Comparison of ENCODE assay signal across 10 mouse cellular contexts in the genomic region with DNA sequence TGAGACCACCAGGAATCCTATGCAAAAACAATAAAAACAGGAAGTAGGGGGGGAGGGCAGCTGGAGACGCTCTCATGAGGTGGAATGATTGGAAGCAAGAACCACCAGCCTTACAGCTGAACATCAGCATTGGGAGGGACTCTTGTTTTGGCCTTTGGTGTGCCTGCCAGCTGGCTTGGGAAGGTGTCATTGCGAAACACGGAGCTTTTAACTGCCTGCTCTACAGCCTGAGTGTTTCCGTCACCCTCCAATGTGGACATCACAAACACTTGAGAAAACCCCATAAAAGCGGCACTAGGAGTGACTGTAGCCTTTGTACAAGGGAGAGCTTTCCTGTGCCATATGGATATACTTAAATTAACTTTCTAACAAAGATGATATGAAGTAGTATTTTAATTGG. TPM values are rescaled to one million over a fixed set of nuclear protein-coding genes. Genes with fewer than 3 reads are reported as not detected.
DNase-seq lines count a peak whose midpoint lies in the region; ATAC-seq and TF ChIP-seq lines count a peak whose summit lies in the region.
"Had no signal": no experiment of that assay in that cellular context is flagged by ENCODE, and none has a peak within 500 bp of the region (broad histone marks: within the 10 kb centered on the region; RNA-seq: fewer than 3 reads in every experiment).

No protein-coding gene starts in this region.

- peaks cover 25% of the 10 kb centered on the region for H3K4me1 ChIP-seq in kidney, embryonic 14.5 days (ENCODE audit: control insufficient read depth, insufficient read depth, low read length)
- H3K4me1 ChIP-seq in hindbrain, embryonic 14.5 days (replicated peaks; ENCODE audit: control insufficient read depth, insufficient read depth, low read length) = no peaks in the 10 kb centered on the region; the same call in 1 of the 2 replicates

- intact Hi-C loops in gastrocnemius, adult 2 months (cut with DNase I) = no loop called here
- intact Hi-C loops in left cerebral cortex, postnatal 36 days (cut with DNase I) = no loop called here

- H3K4me3 ChIP-seq in kidney, embryonic 14.5 days (ENCODE audit: low read length) = no peak overlapping the region
- no peak overlapping the region for H3K4me3 ChIP-seq in gastrocnemius, adult 2 months
- no peak overlapping the region for H3K4me3 ChIP-seq in hindbrain, embryonic 14.5 days (replicated peaks; ENCODE audit: low read length)

- H3K9me3 ChIP-seq in kidney, embryonic 14.5 days (ENCODE audit: control insufficient read depth, low read length) = no peaks in the 10 kb centered on the region
- H3K9me3 ChIP-seq in hindbrain, embryonic 14.5 days (ENCODE audit: control insufficient read depth, low read length) = no peaks in the 10 kb centered on the region

- H3K36me3 ChIP-seq in kidney, embryonic 14.5 days (ENCODE audit: control insufficient read depth, insufficient read depth, low read length) = no peaks in the 10 kb centered on the region
- H3K36me3 ChIP-seq in hindbrain, embryonic 14.5 days (replicated peaks; ENCODE audit: control insufficient read depth, insufficient read depth) = no peaks in the 10 kb centered on the region

- no peak for ATAC-seq in kidney, embryonic 14.5 days (ENCODE audit: low FRiP score, low TSS enrichment)
- no peak for ATAC-seq in hindbrain, embryonic 14.5 days (ENCODE audit: low FRiP score)

- TF ChIP-seq CTCF in gastrocnemius, adult 2 months (IDR thresholded peaks at IDR 0.05) = no peak

- no peak overlapping the region for H3K27ac ChIP-seq in kidney, embryonic 14.5 days (ENCODE audit: low read depth, low read length)
- H3K27ac ChIP-seq in gastrocnemius, adult 2 months = peak overlapping the region; percentile 58; the same call in 1 of the 2 replicates
- H3K27ac ChIP-seq in hindbrain, embryonic 14.5 days = no peak overlapping the region

- no peak overlapping the region for H3K9ac ChIP-seq in kidney, embryonic 14.5 days (ENCODE audit: low read depth, low read length)
- H3K9ac ChIP-seq in hindbrain, embryonic 14.5 days = no peak overlapping the region

- peak; percentile 51 for DNase-seq in kidney, postnatal 10 days
- DNase-seq in gastrocnemius, adult 2 months = peak; percentile 88
- DNase-seq in lung, adult 18-20 months = peak; percentile 87 to 90
- peak; percentile 82 for DNase-seq in urinary bladder, postnatal 14 days (ENCODE audit: low spot score)
- no peak for DNase-seq in frontal cortex, postnatal 10 days (ENCODE audit: low spot score in 2 of 2)
- no peak for DNase-seq in hindbrain, embryonic 14.5 days (ENCODE audit: low spot score)
- DNase-seq in left cerebral cortex, postnatal 36 days (ENCODE audit: low spot score in 2 of 2) = no peak

- H3K27me3 ChIP-seq in kidney, embryonic 14.5 days (ENCODE audit: control insufficient read depth, insufficient read depth, low read length) = no peaks in the 10 kb centered on the region
- H3K27me3 ChIP-seq in hindbrain, embryonic 14.5 days (ENCODE audit: control insufficient read depth, insufficient read depth, low read length) = no peaks in the 10 kb centered on the region
- H3K27me3 ChIP-seq: CH12.LX had no signal

- H3K4me2 ChIP-seq in kidney, embryonic 14.5 days (replicated peaks; ENCODE audit: low read depth, low read length) = no peak overlapping the region
- no peak overlapping the region for H3K4me2 ChIP-seq in hindbrain, embryonic 14.5 days (replicated peaks)

- whole genome bisulfite sequencing in kidney, embryonic 14.5 days = 35% methylated on average over 5 of the region's 5 CpGs
- WGBS in hindbrain, embryonic 14.5 days = 82% methylated on average over 5 of the region's 5 CpGs

RNA-seq across cellular contexts. Expression of a gene that starts 5.4 kb away (rescaled TPM):
- polyA plus RNA-seq in kidney, embryonic 14.5 days (2014; fragmentation: Nextera tagmentation; extraction: Ambion mirVana) = 28.0 and 28.3 TPM in 2 replicates
- total RNA-seq in gastrocnemius, adult 2 months (2021) = 1 to 10 TPM; 5.7 to 5.9 TPM
- polyA plus RNA-seq in hindbrain, embryonic 14.5 days (2014; fragmentation: Nextera tagmentation; extraction: Ambion mirVana) = 2.0 and 2.3 TPM in 2 replicates
- 10 to 100 TPM; 35.5 to 39.1 TPM for total RNA-seq in left cerebral cortex, postnatal 36 days (2021)
- total RNA-seq: common myeloid progenitor, adult 5-6 weeks had no signal

Comparison
In these comparisons a context has a peak if more than half of its experiments do, and no peak if none do; other contexts are left out.
1. DNase-seq: peak in kidney, postnatal 10 days (single experiment), gastrocnemius, adult 2 months (single experiment), lung, adult 18-20 months (2 of 2) and urinary bladder, postnatal 14 days (single experiment); none in frontal cortex, postnatal 10 days (0 of 2), hindbrain, embryonic 14.5 days (single experiment) and left cerebral cortex, postnatal 36 days (0 of 2).
2. RNA of a gene that starts 5.4 kb away (total RNA-seq): 35.5 to 39.1 TPM in left cerebral cortex, postnatal 36 days; 5.7 to 5.9 TPM in gastrocnemius, adult 2 months; every median in the first group is over 4 times any median in the second.